Mouse (Mus musculus) hindlimb bud, embryonic 11.5 days (tissue): ENCODE results near the gene Stox2.

Experiments used
- DNase-seq: peaks from one replicate; pipeline ENCODE4 v3.0.0-alpha.2; 2012; ENCODE audit warnings: low read depth, low spot score; ENCODE audit errors: extremely low spot score

The Stox2 gene

DNA sequence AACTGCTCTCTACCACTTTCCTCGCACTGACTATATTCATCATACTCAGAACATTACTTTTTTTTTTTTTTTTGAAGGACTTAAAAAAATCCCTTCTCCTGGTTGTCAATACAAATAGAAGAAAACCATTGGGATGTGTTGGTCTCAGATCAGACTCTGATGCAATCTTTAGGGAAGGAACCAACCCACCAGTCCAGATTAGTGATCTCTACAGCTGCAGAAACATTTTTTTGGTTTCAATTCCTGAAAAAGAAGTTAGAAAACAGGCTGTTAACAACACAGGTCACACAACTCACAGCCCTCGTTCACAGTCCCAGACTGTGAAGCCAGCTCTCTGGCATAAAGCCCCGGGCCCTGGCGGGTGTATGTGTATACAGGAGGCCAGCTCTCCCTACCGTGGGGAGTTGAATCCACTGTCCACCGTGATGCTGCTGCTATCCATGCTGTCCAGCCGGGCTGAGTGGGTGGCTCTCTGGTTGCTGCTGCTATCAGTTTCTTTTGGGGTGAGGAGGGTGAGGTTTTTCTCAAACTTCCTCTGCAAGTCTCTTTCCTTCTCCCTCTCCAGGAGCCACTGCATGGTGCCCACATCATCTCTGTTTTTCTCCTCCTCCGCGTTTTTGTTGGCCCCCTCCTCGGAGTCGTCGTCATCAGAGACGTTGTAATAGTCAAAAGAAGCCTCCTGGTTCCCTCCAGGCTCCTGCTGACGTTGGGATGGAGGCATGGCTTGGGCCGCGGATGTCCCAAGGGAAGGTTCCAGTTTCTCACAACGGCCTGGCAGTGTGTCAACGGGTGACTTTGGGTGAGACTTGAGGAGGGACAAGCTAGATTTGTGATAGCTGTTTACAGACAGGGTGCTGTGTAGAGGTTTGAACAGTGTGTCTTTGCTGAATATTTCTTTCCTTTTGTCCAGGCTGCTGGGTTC is 254.5 kb downstream of the Stox2 start:
- DNase-seq = no peak

DNA sequence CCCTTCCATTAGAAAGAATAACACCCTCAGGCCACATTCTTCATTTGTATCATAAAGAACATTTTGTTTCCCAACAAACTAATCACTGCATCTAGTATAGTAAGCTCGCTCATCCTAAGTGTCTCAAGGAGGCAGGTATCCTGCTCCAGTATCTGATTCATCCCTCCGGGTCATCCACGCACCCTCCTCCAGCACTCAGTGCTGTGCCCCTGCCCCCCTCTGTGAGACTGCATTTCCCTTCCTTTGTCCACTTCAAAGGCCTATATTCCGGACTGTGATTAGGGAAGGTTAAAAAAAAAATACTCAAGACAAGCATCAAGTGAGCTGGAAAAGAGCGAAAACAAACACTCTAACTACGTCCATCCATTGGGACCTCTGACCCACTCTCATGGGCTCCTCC is 260.8 kb downstream of the Stox2 start:
- no peak for DNase-seq

GRCm38 (mm10) chr8:47182771-47183558 is 263.2 kb downstream of the Stox2 start:
- DNase-seq = no peak

DNA sequence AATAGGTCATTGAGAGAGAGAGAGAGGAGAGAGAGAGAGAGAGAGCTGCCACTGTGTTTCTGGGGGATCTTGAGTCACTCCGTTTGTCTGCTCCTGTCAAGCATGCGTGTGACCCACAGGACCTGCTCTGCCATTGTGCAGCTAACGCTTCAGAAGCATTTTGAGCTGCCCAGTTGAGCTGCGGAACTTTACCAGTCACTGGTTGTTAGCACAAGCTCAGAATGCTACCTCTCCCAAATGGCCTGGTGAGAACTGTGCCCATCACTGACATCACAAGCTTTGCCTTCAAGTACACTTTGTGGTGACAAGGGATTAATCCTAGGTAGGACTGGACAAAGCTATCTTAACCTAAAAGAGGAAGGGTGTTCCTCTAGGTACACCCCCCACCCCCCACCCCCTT is 263.9 kb downstream of the Stox2 start:
- DNase-seq = no peak

DNA sequence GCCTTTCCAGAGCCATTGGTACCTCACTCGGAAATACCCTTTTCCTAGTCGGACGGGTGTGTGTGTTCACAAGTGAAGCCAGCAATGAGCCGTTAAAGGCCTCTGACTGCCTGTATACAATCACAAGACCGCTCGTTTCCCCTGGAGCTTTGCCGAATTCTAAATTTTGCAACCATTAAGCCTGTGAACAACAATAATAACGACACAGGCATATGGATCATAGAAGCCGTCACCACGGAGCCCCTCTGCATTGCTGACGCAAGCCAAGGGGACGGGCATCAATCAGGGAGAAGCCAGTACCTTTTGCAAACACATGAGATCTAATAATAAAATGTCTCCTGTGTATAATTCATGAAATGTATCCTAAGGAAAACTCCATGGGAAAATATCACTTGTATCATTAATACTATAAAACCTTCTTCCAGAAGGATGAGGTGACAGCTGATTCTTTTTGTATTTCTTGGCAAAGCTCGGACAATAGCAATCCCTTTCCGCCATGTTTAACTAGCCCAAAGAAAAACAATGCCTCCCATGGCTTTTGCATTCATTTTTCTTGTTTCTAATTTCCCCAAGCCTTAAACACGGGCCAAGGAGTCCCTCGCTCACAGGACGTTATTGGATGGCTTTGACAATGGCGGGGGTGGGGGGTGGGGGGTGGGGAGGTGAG is 265.0 kb downstream of the Stox2 start:
- DNase-seq = no peak

GRCm38 (mm10) chr8:47180181-47180580 is 266.0 kb downstream of the Stox2 start:
- DNase-seq = no peak

GRCm38 (mm10) chr8:47178785-47179184 is 267.4 kb downstream of the Stox2 start:
- DNase-seq = no peak

DNA sequence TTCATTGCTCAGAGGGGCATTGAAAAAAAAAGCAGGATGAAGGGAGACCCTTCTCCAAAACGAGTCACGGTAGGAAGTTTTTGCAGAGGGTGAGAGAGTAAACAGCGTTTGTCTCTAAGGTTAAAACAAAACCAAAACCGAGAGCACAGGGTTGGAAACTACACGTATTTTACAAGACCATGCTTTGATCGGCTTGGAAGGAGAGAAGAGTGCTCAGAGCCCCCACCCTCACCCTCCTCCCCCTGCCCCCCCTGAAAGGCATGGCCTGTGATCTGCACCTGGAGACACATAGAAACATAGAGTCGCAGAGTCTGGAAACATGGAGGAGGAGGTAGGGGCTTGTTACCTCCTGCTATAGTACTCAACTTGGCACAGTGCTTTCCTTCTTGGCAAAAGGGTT is 272.3 kb downstream of the Stox2 start:
- DNase-seq = no peak

DNA sequence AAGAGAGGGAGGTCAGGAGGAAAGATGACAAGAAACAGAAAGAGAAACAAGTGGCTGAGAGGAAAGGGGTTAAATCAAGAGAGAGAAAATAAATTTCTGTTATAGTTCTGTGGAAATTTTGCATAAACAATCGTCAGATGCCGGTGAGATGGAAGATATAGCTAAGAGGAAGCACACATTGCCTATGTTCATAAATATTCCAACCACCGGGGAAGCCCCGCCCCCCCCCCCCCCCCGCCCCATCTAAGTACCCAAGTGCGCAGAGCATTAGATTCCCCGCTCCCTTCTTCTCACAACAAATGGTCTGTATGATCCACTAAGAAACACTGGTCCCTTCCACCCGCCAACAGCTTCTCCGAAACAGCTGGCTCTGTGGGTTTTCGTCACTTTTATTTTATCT is 273.3 kb downstream of the Stox2 start:
- DNase-seq = no peak

DNA sequence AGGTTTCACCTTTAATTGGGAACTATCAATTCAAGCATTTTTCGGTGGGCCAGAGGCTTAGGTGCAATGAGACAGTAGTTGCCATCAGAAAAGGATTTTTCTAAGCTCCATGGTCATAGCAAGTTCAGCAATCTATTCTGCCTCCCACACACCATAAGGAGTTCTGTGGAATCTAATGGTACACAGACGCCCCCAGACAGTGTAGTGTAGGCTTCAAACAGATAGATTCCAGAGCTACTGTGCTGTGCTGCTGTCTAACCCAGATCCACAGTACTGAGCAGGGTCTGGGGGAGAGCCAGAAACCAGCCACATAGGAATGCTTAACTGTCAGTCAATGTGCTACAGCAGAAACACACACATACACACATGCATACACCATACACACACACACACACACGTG is 285.5 kb downstream of the Stox2 start:
- no peak for DNase-seq

DNA sequence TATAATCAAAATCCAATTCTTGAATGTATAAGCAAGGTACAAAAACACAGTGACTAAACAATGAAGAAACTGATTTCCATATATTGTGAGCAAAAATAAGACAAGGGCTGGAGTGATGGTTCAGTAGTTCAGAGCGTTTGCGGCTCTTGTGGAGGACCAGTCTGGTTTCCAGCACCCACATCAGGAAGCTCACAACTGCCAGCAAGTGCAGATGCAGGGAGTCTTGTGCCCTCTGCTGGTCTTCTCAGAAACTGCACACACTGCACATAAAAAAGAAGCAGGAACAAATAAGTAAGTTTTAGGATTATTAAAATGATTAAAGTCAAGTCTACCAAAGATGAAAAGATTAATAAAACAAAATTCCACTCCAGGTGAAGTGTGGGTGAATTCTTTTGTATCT is 291.6 kb downstream of the Stox2 start:
- no peak for DNase-seq

DNA sequence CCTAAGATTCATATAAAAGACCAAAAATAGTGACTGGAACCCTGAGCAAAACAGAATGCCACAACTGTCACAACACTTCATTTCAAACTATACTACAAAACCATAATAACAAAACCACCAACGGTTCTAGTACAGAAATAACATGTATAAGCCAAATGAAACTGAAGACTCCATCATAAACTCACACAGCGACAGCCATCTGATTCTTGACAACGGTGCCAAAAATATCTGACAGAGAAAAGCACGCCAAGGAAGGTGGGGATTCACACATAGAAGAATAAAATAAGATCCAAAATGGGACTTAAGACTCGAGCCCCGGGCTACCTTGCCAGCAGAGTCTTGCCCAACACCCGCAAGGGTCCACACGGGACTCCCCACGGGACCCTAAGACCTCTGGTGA is 300.9 kb downstream of the Stox2 start:
- DNase-seq = no peak

DNA sequence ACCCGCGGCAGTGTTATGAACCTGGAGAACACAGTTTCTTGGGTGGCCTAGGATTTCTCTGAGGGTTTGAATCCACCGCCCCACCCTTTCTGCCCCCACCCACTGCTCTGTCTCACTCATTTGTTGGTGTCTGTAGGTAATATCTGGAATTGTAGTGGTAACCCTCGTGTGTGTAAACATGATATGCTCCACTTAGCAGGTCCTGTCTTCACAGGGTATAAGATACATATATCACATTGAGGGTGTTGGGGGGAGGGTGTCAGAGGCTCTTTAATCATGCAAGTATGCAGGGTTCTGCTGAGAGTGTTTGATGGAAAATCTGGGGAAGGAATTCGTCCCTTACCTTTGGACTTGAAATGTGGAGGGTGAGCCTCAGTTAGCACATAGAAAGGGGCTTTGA is 310.1 kb downstream of the Stox2 start:
- DNase-seq = no peak

DNA sequence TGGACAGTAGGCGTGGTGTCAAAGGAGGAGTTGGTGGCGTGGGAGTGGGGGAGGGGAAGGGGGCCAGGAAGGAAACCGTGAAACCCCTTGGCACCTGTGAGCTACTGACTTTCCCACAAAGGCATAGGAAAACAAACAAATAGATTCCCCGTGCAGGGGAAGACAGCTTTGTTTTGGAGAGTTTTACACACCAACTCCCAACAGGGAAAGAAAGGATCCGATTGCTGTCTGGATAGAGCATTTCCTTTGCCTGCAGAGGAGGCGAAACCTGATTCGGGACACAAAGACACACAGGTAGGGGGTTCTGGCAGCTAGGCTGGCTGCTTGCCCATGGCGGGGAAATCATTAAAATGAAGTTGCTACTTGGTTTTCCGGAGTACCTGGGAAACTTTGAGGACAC is 310.6 kb downstream of the Stox2 start:
- DNase-seq = no peak

GRCm38 (mm10) chr8:47134736-47135135 is 311.4 kb downstream of the Stox2 start:
- no peak for DNase-seq

GRCm38 (mm10) chr8:47133381-47133780 is 312.8 kb downstream of the Stox2 start:
- no peak for DNase-seq
